Mouse (Mus musculus): ENCODE results near the gene Apba1.

Apba1 gene

DNA sequence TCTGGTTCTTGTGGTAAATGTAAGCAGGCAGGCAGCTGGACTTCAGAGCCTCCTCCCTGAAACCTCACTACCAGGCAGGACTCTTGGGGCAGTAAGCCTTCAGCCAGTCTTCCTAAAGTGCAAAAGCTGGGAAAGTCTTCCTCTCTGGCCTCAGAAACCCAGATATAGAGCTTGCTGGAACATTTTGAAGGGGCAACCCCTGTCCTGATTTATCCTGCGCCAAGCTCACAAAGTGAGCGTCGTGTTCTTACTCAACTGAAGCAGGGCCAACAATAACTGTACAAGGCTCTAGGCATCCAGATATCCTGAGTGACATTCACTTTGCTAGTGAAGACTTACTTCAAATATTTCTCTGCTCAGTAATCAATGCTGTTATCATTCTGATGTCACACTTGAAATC, 211.7 kb downstream of the Apba1 start:
- in situ Hi-C loops (cut with MseI, MboI), result no loop called here

DNA sequence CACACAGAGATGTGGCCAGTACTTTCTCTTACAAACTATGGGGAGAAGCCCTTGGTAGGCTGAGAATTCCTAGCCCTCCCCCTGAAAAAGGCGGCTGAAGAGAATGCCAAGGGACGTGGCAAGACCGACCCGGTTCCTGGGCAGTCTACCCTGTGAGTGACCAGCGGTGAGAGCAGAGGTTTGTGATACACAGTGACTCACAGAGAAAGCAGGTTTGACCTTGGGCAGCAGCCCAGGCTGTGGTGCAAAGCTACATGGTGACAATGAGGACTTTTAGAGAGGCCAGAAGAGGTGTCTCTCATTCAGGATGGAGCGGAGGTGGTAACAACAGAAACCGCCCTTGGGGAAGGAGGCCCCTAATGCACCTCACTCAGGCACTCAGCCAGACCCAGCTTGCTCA, 212.7 kb downstream of the Apba1 start:
- in situ Hi-C loops (cut with MseI, MboI), result no loop called here

DNA sequence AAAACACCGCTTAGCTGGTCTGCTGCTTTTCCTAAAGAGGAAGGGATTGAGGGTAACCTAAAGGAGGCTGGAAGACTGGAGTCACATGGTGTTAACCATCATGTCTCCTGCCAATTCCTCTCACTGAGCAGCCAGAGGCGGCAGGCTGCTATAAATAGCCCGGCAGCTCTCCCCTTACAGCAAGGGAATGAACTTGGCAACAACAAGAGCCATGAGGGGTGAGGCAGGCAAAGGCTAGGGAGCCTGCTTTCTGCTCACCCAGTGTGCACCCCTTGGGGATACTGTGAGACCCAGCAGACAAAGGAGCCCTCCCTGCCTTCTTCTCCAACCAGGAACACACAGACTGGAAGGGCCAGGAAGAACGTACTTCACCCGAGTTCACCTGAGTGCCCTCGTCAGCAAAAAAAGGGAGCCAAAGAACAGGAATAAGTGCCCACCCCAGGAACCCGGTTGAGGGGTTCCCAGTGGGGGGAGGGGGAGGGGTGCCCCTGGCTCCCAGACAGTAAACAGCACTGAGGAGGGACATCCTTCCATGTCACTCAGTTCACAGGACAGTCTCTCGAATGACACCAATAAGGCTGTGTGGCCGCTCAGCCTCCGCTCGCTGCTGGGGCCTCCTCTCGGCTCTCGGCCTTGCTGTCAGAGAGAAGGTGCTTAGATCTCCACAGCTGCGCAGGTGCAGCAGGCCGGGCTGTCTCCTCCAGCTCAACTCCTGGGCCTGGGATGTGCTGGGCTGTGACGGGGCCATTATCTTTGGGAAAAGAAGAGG, 214.4 kb downstream of the Apba1 start:
- in situ Hi-C loops (cut with MseI, MboI), result no loop called here

DNA sequence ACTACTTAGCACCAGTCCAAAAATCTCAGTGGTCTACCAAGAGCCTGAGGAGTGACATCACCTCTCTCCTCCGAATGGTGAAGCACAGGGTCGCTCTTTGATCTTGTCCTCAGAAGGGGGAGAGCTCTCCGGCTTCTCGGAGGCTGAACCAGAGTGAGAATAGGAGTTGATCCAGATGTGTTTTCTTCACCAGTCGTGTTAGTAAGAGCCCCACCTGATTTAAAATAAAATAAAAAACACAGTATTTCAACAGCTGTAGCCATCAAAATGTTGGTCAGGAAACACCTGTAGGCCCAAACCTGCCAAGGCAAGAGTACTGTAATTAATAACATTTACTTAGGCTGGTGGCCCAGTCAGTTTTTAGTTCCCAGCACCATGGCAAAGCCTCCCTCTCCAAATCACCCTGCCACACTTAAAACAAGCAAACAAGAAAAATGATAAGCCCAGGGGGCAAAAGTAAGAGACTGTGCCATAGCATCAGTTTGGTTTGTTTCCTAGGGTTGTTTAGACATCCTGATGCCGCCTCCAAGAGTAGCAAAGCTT, 219.3 kb downstream of the Apba1 start:
- in situ Hi-C loops (cut with MseI, MboI), result no loop called here

DNA sequence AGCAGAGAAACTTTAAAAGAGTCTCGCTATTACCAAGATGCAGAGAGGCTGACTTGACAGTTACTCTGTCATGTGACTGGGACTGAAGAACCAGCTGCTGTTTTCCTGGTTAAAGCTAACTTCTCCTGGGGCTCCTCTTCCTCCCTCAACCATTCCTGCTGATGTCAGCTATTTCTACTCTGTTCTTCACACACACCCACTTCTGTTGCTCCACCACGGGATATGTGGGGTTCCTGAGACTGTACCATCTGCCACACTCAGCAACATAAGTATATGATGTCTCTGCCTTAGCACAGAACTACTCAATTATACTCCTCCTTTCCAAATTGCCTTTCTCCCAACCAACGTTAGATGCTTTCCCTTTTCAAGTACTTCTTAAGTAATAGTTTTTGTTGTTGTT, 221.9 kb downstream of the Apba1 start:
- in situ Hi-C loops (cut with MseI, MboI), result no loop called here

DNA sequence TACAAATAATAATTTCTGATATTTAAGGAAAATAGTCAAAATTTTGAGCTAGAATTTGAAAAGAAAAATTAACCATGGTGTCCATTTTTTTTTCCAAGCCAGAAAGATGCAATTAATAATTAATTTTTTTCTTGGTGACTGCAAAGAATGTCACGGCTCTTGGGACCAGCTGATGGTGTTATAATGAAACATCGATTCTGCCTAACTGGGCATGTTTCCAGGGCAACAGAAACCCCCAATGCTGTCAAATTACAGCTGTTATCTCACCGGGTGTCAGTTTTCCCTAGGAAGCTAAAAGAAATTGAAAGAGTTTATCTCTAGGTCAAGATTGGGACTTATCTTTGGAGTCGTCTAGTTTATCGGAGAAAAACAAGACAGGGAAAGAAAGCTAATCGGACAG, 225.5 kb downstream of the Apba1 start:
- in situ Hi-C loops (cut with MseI, MboI), result no loop called here

DNA sequence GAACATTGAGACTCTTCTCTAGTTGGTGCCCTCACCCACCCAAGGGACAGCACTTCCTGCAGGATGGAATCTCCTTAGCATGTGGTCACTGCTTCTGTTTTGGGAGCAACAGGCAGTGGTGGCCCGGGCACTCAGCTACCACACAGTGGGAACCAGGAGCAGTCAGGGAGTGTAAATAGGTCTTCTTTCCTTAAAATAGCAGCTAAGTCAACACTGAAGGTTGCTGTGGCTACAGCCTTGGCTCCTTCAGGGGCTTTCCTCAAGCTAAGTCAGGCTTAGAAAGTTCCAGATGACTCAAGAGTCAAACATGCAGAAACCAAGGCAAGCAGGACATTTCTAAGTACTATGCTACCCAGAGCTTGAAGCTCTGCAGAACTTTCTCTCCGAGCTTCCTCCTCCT, 228.6 kb downstream of the Apba1 start:
- in situ Hi-C loops (cut with MseI, MboI), result no loop called here

DNA sequence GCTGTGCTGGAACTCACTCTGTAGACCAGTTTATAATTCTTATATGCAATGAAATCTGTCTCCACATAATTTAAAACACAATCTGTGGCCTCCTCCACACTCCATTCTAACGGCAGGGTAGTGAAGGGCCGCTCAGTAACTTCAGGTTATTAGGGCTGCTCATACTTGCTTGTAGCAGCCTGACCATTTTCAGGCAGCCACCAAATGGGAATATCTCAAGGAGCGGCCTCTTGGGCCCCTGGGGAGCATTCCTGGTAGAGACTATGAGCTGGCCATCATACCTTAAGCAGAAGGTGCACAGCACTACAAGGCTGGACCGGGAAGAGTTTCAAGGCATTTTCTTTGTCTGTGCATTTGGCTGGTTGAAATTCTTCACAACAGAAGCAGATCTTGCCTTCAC, 229.5 kb downstream of the Apba1 start:
- in situ Hi-C loops (cut with MseI, MboI), result no loop called here

DNA sequence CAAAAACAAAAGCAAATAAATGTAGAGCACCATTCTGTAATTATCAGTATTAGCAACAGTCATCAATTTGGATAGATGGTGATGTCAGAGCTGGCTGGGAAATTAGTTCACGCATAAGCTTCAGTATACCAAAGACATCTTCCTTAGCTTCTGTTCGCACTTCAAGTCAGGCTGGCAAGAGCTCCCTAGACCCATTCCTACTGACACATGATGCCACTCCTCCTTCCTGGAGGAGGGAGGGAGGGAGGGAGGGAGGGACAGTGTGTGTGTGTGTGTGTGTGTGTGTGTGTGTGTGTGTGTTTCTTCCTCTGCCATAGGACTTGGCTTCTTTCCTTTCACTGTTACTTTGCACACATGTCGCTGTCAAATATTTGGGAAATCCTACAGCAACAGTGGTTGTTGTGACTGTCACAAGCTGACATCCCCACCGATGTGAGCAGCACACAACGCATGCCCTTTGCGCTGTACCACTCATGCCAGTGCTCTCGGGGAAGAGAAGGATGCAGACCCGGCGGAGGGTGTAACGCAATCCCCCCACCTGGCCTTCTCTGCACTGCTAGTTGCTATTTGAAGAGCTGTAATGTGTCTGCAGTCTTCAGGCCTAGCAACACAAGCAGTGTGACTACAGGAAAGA, 237.2 kb downstream of the Apba1 start:
- in situ Hi-C loops (cut with MseI, MboI), result no loop called here

Data from mouse trophoblast stem cell (cell line).